Mouse (Mus musculus): ENCODE results near the gene Ryr1.

DNA sequence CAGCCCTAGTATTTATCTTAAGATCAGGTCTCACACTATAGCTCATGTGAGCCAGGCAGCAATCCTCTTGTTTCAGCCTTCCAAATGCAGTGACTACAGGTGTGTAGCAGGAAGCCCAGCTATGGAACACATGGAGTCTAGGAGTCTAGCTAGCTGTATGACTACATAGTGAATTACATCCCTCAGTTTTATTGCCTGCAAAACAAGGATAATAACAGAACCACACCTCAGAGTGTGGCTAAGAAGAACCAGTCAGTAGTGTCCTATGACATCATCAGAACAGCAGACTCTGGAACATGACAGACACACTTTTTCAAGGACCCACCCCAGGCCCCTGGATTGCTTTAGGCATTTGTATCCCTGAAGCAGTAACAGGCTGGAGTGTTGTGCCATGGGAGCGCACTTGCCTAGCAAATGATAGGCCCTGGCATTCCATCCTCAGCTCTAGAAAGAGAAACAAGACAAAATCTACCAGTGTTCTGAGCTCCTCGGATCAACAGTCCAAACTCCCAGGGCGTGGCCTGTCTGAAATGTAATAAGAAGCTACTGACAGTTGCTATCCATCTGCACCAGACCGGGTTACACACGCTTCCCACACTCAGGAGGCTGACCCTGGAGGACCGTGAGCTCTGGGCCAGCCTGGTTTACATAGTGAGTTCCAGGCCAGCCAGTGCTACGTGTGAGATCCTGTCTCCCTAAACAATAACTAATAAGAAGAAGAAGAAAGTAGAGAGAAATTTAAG lies 21.8 kb upstream of the Ryr1 start:
- TF ChIP-seq CTCF (IDR thresholded peaks at IDR 0.05; ENCODE audit: low read depth) (no peak), EP300 (IDR thresholded peaks at IDR 0.05; ENCODE audit: low read depth) (no peak)
